Mouse (Mus musculus) gastrocnemius, postnatal 36 days (tissue): Measurements from ENCODE around the gene Atp2c2. TPM values are rescaled to one million over a fixed set of nuclear protein-coding genes. Genes with fewer than 3 reads are reported as not detected.

ENCODE experiments used
- DNase-seq, 2 experiments: peaks; one replicate each; pipeline ENCODE4 v3.0.0; 2022
- intact Hi-C: fragments of 180-260 bp; cut with DNase I; formaldehyde crosslinking; loops from one replicate; pipeline ENCODE4 v1.15.1; 2025
- total RNA-seq, 2 experiments: library from RNA; stranded (reverse); gene quantifications; 2 replicates each; pipeline ENCODE4 v1.2.3; 2021

Atp2c2 gene
- total RNA-seq, 2 experiments from 2014 or later = 0.13 to 0.32 TPM

DNA sequence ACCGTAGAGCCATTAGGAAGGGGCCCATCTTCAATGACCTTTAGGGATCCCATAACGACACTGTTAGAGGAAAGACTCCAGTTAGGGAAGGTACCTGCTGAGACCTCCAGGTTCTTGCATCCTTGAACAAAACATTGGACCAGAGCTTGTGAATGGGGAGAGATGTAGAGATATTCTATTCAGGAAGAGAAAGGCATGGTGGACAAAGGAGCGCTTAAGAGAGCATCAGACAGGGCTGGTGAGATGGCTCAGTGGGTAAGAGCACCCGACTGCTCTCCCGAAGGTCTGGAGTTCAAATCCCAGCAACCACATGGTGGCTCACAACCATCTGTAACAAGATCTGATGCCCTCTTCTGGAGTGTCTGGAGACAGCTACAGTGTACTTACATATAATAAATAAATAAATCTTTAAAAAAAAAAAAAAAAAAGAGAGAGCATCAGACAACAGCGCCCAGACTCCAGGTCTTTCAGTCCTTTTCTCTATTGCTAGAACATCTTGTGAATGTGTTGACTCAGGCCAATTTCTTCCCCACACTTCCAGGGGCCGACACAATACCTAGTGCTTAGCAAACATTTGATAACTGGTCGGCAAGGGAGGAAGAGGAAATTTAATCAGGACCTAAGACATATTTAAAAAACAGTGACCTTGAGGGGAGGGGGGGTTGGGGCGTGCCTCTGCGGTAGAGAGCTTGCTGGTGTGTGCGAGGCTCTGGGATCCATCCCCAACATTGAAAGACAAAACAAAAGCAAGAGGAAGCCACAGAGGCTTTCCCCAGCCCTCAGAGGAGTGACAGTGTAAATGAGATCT is 37.5 kb downstream of the Atp2c2 start:
- intact Hi-C loops = no loop called here
- DNase-seq = no peak

DNA sequence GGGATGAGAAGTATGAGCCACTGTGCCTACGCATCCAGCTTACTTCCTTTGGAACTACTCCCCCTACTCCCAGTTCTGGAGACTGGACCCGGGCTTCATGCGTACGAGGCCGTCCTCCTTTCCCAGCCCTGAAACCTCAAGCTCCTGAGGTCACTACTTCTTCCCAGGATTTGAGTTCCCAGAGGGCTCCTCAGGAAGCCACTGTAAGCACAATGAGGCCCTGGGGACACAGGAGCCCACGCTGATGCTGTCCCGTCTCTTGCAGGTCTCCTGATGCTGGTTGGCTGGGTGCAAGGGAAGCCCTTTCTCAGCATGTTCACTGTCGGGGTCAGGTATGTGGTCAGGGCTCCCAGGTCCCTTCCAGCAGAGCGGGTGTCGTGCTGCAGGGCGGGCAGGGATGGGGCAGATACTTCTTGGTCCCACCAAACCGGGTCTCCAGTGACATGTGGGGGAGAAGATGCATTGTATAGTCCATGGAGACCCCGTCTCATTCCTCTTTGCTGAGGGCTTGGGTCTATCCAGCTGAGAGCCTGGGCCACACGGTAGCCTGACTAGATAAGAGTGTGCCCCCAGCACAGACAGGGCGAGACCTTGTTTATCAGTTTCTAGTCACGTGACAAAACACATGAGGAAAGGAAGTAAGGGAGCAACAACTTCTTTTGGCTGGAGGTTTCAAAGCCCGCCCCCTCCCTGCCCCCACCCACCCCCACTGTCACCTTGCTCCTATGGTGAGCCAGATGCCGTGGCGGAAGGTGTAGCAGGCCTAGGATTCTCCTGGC is 38.5 kb downstream of the Atp2c2 start:
- no peak for DNase-seq
- intact Hi-C loops = no loop called here

DNA sequence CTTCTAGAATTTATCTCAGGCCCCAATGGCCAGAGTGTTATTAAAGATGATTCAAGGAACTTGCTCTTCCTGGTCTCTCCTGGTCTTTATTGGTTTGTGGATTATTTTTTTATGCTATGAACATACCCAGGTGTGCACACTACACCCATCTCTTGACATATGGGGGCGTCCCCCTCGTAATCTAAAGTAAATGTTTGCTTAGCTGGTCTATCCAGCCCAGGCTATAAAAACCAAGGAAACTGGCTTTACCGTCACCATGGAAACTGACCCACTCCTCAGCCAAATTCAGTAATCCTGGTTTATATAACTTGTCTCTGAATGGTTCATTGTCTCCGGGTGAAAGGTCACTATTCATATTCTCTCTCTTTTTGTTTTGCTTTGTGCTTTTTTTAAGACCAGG is 40.8 kb downstream of the Atp2c2 start:
- DNase-seq = no peak
- intact Hi-C loops = no loop called here

DNA sequence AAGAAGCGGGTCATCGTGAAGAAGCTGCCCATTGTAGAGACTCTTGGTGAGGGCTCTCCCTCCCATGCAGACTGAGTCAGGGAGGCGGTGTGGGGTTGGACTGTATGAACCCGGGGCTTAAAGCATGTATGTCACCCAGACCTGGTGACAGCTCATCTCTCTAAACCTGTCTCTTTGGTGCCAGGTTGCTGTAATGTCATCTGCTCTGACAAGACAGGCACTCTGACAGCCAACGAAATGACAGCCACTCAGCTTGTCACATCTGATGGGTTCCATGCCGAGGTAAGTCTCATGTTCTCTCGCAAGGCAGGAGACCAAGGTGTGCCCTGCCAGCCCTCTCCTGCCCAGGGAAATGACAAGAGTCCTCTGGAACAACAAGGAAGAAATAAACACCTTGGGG is 42.6 kb downstream of the Atp2c2 start:
- no peak for DNase-seq
- intact Hi-C loops = no loop called here

DNA sequence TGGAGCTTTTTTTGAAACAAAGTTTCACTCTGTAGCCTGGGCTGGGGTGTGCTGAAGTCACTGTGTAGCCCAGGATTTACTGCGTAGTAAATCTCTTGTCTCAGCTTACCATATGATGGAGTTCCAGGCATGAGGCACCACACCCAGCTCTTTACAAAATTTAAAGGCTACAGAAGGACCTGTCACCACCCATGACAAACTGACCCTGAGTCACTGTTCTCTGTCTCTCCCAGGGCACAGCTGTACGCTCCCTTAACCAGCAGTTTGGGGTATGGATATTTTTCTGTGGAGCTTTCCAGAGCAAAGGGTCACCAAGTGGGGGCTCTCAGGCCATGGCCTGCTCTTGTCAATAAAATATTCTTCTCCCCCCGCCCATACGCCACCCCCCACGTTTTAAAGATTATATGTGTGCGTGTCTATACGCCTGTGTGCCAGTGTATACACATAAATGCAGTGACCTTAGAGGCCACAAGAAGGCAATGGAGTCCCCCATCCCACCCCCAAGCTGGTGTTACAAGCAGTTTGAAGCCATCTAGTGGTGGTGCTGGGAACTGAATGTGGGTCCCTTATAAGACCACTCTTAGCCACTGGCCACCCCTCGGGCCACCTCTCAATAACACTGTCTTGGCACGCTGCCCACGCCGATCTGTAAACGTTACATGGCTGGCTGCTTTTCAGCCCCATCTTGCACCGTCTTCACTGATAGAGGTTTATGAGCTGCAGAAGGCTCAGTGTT is 43.6 kb downstream of the Atp2c2 start:
- intact Hi-C loops = no loop called here
- peak in 1 of 2 experiments; percentile 17 for DNase-seq

DNA sequence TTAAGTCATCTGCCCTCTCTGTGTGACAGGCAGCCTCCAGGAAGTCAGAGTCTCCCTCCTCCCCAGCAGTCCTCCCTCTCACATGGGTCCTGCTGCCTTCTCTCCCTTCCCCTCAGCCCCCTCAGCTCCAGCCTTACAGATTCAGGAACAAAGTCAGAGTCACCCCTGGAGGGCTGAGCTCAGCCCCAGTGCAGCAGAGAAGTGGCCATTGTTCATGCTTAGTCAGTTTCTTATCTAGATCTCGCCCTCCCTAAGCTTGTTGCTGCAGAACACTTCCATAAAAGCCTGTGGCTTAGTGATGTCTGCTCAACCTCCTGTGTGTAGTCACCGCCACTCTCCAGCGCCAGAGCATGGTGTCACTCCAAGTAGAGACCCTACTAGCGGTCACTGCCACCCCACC is 44.8 kb downstream of the Atp2c2 start:
- intact Hi-C loops = no loop called here
- no peak for DNase-seq

DNA sequence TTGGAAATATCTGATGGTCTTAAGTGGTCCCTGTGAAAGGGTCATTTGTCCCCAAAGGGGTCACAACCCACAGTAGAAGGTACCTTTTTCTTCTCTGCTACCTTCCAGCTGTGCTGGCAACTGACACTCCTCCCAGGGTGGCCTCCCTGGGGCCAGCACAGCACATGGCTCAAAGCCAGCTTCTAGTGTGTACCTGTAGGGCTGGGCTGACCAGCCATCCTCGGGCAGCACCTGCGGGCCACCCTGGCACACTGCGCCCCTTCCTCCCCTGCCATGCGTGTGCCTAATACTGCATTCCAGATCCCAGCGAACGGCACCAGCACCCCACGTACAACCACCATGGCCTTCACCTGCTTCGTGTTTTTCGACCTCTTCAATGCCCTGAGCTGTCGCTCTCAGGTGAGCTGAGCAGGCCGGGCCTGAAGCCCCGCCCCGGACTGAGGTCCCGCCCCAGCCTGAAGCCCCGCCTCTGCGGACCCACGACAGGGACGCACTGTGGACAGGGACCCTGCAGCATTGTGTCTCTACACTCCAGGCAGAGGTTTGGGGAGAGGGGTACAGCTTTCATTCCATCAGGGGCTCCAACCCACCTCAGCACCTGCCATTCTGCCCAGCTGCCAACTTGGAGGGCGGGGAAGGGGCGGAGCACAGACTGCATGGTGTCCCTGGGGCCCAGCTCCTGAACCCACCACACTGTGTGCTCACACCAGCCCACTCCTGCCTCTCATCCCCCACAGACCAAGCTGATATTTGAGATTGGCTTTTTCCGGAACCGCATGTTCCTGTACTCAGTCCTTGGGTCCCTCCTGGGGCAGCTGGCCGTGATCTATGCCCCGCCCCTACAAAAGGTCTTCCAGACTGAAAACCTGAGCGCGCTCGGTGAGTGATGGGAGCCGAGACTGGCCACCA is 55.7 kb downstream of the Atp2c2 start:
- no peak for DNase-seq
- intact Hi-C loops = no loop called here

DNA sequence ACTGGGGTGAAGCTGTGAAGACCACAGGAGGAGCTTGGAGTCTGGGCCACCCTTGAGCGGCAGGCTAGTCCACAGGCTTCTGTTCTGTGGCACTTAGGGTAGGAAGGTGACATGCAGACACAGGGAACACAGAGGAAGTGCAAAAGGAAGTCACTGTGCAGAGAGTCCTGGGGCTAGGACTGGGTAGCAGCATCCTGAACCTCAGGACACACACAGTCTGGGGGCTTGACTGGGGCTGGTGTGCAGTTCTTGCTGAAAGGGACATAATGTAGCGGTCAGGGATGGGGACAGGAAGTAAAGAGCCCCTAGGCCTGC is 56.3 kb downstream of the Atp2c2 start:
- intact Hi-C loops = no loop called here
- no peak for DNase-seq

DNA sequence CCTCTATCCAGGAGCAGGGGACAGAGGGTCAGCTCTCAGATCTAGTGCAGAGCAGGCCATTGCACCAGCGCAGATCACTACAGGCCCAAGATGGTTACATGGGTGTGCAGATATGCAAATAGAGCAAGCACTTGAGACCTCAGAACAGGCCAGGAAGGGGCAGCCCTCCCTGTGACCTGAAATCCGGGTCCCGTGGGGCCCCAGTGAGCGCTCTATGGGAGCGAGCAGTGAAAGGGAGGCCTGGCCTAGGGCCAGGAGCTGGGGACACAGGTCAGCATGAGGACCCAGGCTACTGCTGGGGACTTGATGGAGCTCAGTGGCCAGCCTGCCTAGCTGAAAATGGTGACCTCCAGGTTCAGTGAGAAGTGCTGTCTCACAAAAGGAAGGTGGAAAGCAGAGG is 56.7 kb downstream of the Atp2c2 start:
- intact Hi-C loops = no loop called here
- DNase-seq = no peak

DNA sequence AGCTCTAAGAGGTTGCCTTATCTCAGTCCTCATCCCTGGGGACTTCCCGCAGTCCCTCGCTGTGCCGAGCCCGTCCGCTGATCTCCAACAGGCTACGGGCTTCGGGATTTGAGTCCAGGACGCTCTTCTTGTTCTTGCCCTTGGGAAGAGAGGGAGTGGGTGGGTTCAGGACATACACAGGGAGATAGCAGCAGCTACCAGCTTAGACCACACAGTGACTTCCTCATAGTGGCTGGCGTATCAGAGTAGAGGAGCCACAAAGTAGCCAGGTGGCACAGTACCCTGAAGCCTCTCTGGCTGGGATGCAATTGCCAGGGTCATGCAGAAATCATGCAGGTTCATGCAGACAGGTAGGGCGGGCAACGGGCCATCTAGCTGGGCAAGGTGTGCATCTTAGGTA is 61.9 kb downstream of the Atp2c2 start:
- no peak for DNase-seq

DNA sequence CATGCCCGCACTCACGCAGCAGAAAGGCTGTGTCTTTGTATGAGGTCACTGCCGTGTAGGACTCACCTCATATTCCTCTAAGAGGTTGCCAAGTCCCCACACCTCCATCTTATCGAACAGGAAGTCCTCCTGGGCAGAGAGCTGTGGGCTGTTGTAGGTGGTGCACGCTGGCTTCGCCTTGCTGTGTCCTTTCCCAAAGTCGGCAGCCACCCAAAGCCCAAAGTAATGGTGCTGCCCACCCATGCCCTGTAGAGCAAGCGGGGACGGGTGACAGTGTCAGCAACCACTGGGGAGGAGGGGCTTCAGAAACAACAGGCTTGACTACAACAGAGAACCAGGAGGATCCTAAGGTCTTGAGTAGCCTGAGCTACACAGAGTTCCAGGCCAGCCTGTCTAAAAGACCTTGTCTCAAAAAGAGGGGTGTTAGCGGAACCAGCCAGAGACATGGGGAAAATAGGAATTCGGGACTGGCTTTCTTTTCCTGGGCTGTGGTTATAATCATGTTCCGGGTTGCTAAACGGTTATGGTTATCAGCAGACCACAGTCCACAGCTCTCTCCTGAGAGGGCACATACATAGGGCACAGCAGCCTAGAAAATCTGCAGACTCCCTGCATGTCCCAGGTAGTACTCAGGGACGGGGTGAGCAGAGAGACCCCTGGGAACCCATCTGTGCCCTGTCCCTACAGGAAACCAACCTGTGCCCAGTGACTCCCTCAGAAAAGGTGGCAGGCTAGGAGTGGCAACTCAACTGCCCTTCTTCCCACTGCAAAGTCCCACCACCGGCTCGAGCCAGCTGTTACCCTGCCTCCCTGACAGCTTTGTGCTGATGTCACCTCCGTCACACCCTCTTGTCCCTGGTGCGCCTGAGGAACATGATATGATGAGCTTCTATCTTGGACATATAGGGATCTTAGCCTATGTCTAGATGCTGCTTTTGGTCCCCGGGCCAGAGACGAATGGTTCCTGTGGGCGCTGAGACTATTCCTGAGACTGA is 62.7 kb downstream of the Atp2c2 start:
- no peak for DNase-seq
- intact Hi-C loops = no loop called here

More for the DNA sequence above, 61.9 kb downstream of the Atp2c2 start:
- intact Hi-C loops = no loop called here

DNA sequence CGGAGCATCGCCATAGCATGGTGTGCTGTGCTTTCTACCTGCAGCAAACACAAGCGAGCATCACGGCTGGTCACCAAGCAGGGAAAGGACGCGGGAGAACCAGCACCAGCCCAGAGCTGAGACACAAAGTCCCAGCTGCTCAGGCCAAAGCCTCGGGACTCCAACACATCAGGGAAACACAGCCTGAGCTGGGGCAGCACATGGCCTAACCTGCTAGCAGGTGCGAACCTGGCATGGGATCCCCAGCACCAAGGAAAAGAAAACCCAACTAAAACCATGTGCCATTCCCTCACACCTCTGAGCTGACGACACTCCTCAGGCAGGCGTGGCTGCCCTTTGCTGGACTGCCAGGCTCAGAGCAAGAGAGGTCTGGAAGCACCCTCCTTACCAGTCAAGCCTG is 65.5 kb downstream of the Atp2c2 start:
- intact Hi-C loops = no loop called here
- no peak for DNase-seq

DNA sequence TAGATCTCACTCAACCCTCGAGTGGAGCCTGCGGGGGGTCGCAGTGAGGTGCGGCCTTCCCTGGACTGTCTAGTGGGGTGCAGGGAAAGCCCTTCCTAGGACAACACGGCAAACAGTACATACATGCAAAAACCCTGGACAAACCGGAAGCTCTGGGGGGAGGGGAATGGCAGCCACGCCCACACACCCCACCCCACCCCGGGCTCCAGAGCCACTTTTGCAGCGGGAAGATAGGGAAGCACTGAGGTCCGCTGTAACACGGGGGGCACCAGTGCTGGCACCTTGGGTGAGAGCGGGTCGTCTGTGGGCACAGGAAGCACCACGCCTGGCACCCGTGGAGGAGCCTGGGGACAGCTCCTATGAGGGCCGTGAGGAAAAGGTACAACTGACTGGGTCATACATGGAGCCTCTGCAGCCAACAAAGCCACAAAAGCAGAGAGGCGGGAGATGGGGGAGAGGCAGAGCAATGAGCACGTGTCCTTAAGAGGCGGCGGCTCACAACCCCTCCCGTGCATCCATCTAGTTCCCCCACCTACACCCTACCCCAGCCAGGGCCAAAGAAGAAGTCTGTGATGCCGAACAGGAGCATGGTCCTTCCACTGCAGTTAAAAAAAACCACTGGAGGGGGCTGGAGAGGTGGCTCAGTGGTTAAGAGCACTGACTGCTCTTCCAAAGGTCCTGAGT is 66.1 kb downstream of the Atp2c2 start:
- no peak for DNase-seq
- intact Hi-C loops = no loop called here

DNA sequence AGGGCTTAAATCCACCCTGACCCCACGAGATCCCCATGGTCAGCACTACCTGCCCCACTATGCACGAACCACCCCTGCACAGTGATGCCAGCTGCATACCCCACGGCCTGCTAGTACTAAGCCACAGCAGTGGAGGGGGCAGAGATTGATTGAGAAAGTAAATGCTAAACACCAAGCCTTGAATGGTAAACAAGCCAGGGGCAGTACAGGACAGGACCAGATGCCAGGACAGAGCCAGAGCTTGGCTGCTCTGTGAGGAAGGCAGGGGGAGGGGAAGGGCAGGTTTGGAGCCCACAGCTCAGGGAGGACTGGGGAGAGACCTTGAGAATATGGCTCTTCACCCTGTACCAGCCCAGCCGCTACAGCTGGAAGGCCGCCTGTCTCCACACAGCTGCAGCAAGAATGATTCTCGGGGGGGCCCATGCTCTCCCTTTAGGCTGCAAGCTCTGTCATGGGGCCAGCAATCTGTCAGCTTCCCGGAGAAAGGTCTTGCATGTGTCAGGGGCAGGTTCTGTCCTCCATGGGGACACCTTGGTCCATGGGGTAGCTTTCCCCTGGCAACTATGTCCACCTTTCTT is 76.9 kb downstream of the Atp2c2 start:
- intact Hi-C loops = no loop called here
- DNase-seq = no peak

DNA sequence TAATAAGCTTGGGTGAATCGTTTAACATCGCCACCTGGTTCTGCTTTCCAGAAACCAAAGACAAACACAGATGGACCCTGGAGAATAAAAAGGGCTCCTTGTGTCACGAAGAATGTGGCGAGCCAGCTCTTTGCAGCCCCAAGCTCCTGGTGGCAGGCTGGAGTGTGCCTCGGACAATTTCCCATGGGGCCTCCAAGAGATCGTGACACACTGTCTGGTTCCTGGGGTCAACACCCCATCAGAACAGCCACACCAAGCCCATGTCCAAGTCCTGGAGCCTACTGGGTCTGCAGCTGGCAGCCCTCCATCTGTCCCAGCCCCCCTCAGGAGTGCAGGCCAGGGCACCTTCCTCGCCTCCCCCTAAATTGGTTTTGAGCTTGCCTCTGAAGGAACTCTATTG is 78.0 kb downstream of the Atp2c2 start:
- DNase-seq = no peak
- intact Hi-C loops = loop anchor here (2.0 kb wide), 2 partner anchors 79 to 91 kb away; no protein-coding TSS in a partner anchor

DNA sequence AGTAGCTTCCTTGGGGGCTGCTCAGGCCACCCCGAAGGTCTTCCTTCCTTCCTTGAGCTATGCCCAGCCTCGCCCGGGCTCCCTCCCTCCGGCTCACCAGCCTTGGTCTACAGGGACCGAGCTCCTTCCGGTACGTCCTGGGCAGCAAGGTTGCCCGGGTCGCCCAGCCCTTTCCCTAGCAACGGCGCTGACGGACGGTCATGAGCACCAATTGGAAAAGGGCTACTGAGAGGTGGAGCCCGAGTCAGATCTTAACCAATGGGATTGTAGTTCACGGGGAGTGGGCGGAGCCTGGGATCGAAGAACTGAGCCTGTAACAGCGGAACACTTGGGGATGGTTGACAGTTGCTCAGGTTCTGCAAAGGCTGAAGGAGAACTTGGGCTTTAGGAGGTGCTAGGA is 78.5 kb downstream of the Atp2c2 start, which contains the start of gene Tldc1:
Gene Tldc1, minus strand, starts transcription at position 154 of the 400 bp plus-strand sequence.
- intact Hi-C loops = loop anchor here (2.0 kb wide), 2 partner anchors 79 to 91 kb away; no protein-coding TSS in a partner anchor

DNA sequence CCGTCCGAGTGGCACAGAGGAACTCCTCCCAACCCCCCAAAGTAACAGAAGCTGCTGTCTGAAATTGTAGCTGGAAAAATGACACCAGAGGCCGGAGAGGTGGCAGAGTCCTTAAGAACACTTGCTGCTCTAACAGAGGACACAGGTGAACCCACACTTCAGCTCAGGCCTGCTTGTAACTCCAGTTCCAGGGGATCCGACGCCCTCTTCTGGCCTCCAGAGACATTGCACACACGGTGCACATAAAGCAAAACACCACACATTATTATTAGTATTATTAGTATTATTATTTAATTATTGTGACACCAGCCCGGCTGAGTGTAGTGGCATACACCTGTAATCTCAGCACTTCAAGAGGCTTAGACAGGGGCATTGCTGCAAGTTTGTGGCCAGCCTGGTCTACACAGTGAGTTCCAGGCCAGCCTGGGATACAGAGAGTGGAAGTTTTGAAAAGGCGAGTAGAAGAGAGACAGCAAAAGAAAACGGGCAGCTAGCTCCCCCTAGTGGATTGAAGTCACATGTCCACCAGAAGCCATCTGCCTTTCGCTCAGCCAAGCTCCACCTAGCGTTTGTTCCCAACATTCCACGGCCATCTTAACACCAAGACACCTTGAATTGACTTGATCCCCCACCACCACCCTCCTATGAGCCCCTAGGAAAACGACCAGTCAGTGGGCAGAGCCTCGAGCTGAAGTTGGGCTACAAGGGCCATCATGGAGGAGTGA is 79.4 kb downstream of the Atp2c2 start:
- intact Hi-C loops = loop anchor here (2.0 kb wide), 2 partner anchors 80 to 92 kb away; no protein-coding TSS in a partner anchor
- DNase-seq = peak; percentile 65 to 72

More for the DNA sequence above, 78.5 kb downstream of the Atp2c2 start, which contains the start of gene Tldc1:
- peak; percentile 100 for DNase-seq
